Mouse (Mus musculus) intestine, embryonic 15.5 days (tissue): ENCODE data around the gene Snx22. TPM values are rescaled to one million over a fixed set of nuclear protein-coding genes. Genes with fewer than 3 reads are reported as not detected.

Source experiments
- ATAC-seq: fragments of 200-750 bp; cut with Nextera tagmentation; 2 replicates; pipeline ENCODE4 v1.8.0; 2017; ENCODE audit warnings: moderate TSS enrichment, moderate library complexity
- H3K27ac ChIP-seq: fragments of 300-500 bp; sonication (generic); 2 replicates; pipeline ENCODE4 v1.5.1; 2015; ENCODE audit warnings: mild to moderate bottlenecking, inconsistent platforms
- H3K27me3 ChIP-seq: fragments of 300-500 bp; sonication (generic); replicated peaks from 2 replicates; pipeline ENCODE4 v1.6.1; 2015; ENCODE audit warnings: inconsistent platforms
- H3K36me3 ChIP-seq: fragments of 300-500 bp; sonication (generic); 2 replicates; pipeline ENCODE4 v1.6.1; 2015; ENCODE audit warnings: inconsistent platforms
- H3K4me1 ChIP-seq: fragments of 300-500 bp; sonication (generic); replicated peaks from 2 replicates; pipeline ENCODE4 v1.6.1; 2015; ENCODE audit warnings: inconsistent platforms
- H3K4me2 ChIP-seq: fragments of 300-500 bp; sonication (generic); replicated peaks from 2 replicates; pipeline ENCODE4 v1.6.1; 2015; ENCODE audit warnings: mild to moderate bottlenecking, inconsistent platforms
- H3K4me3 ChIP-seq: fragments of 300-500 bp; sonication (generic); replicated peaks from 2 replicates; pipeline ENCODE4 v1.5.1; 2015; ENCODE audit warnings: inconsistent platforms
- H3K9ac ChIP-seq: fragments of 300-500 bp; sonication (generic); 2 replicates; pipeline ENCODE4 v1.6.1; 2015; ENCODE audit warnings: inconsistent platforms
- H3K9me3 ChIP-seq: fragments of 300-500 bp; sonication (generic); 2 replicates; pipeline ENCODE4 v1.6.1; 2016; ENCODE audit warnings: inconsistent platforms
- WGBS: fragments of 180-500 bp; shearing (Covaris S2); methylation state at CpG from one replicate; pipeline ENCODE4 v1.1.7; 2015; 5-methylcytosine and 5-hydroxymethylcytosine counted together
- polyA plus RNA-seq: library from polyadenylated mRNA; unstranded; fragments of >200 nt; fragmentation: Nextera tagmentation; extraction: Ambion mirVana; gene quantifications from 2 replicates; pipeline ENCODE4 v1.2.1, GENCODE M21; 2015

Snx22 gene
- polyA plus RNA-seq: 1.1 and 1.4 TPM in 2 replicates

- peaks cover 21% of the 10 kb centered on the region for H3K27me3 ChIP-seq
- H3K9me3 ChIP-seq: no peaks in the 10 kb centered on the region
- WGBS: under 1% methylated on average over 22 of the region's 22 CpGs
- peak within 1 kb of the TSS; percentile 46 for H3K4me3 ChIP-seq
- peaks cover 15% of the 10 kb centered on the region for H3K36me3 ChIP-seq
- peak; percentile 98 for ATAC-seq
- peak within 1 kb of the TSS; percentile 94 for H3K4me2 ChIP-seq
- H3K4me1 ChIP-seq: peaks cover 14% of the 10 kb centered on the region
- H3K27ac ChIP-seq: no peak within 1 kb of the TSS
- H3K9ac ChIP-seq: peak within 1 kb of the TSS; percentile 44
Measured at GRCm38 (mm10) chr9:66069583-66069982, at the start of gene Snx22. Gene Snx22 (minus strand): TSS chr9:66069719.

DNA sequence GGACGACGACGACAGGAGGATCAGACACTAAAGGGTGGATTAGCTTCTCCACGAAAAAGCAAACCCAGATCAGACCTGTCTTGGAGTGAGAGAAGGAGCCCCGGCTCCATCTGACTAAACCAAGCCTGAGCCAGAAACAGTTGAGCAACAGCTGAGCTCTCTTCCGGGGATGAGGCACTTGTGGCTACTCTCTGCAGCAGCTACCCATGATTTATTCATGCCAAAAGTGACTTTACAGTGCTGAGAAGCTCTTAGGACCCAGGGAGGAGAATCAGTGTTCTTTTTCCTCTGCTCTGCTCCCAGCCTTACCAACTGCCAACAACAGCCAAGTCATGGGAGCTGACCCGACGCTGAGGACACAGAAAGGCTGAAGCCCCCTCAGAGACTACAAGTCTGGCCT, 47.4 kb upstream of the Snx22 start:
- Histone ChIP-seq H3K4me2 (no peak overlapping the region), H3K9me3 (no peaks in the 10 kb centered on the region), H3K4me1 (no peaks in the 10 kb centered on the region), H3K9ac (no peak overlapping the region), H3K36me3 (peaks cover 7% of the 10 kb centered on the region; the same call in 1 of the 2 replicates), H3K27me3 (no peaks in the 10 kb centered on the region), H3K27ac (no peak overlapping the region), H3K4me3 (no peak overlapping the region)
- no peak for ATAC-seq
- WGBS: 54% methylated on average over 8 of the region's 8 CpGs

- Histone ChIP-seq H3K27ac (no peak overlapping the region), H3K9ac (no peak overlapping the region), H3K9me3 (no peaks in the 10 kb centered on the region), H3K4me3 (no peak overlapping the region), H3K4me2 (no peak overlapping the region), H3K36me3 (peaks cover 7% of the 10 kb centered on the region; the same call in 1 of the 2 replicates), H3K27me3 (no peaks in the 10 kb centered on the region), H3K4me1 (no peaks in the 10 kb centered on the region)
- WGBS: 90% methylated on average over 3 of the region's 3 CpGs
- ATAC-seq: no peak
Measured at GRCm38 (mm10) chr9:66114341-66114740, 44.8 kb upstream of the Snx22 start.

GRCm38 (mm10) chr9:66110611-66111379, 41.3 kb upstream of the Snx22 start:
- WGBS: 83% methylated on average over 8 of the region's 8 CpGs
- Histone ChIP-seq H3K27ac (no peak overlapping the region), H3K27me3 (no peaks in the 10 kb centered on the region), H3K4me3 (no peak overlapping the region), H3K4me1 (no peaks in the 10 kb centered on the region), H3K36me3 (peaks cover 19% of the 10 kb centered on the region; the same call in 1 of the 2 replicates), H3K9ac (no peak overlapping the region), H3K4me2 (no peak overlapping the region), H3K9me3 (no peaks in the 10 kb centered on the region)
- no peak for ATAC-seq

GRCm38 (mm10) chr9:66110126-66110525, 40.6 kb upstream of the Snx22 start:
- H3K4me1 ChIP-seq: no peaks in the 10 kb centered on the region
- H3K27ac ChIP-seq: no peak overlapping the region
- no peak for ATAC-seq
- H3K27me3 ChIP-seq: no peaks in the 10 kb centered on the region
- H3K4me2 ChIP-seq: no peak overlapping the region
- no peak overlapping the region for H3K4me3 ChIP-seq
- peaks cover 24% of the 10 kb centered on the region; the same call in 1 of the 2 replicates for H3K36me3 ChIP-seq
- no peaks in the 10 kb centered on the region for H3K9me3 ChIP-seq
- WGBS: 71% methylated on average over 8 of the region's 8 CpGs
- no peak overlapping the region for H3K9ac ChIP-seq

- Histone ChIP-seq H3K27ac (no peak overlapping the region), H3K4me2 (no peak overlapping the region), H3K4me3 (no peak overlapping the region), H3K9me3 (no peaks in the 10 kb centered on the region), H3K9ac (no peak overlapping the region), H3K27me3 (no peaks in the 10 kb centered on the region), H3K4me1 (no peaks in the 10 kb centered on the region), H3K36me3 (peaks cover 24% of the 10 kb centered on the region; the same call in 1 of the 2 replicates)
- 98% methylated on average over 1 of the region's 1 CpGs for WGBS
- ATAC-seq: no peak
Measured at GRCm38 (mm10) chr9:66109574-66109973, 40.1 kb upstream of the Snx22 start.

- H3K9me3 ChIP-seq: no peaks in the 10 kb centered on the region
- no peaks in the 10 kb centered on the region for H3K27me3 ChIP-seq
- H3K36me3 ChIP-seq: peaks cover 35% of the 10 kb centered on the region; the same call in 1 of the 2 replicates
- H3K4me2 ChIP-seq: no peak overlapping the region
- no peak overlapping the region for H3K27ac ChIP-seq
- ATAC-seq: no peak
- 79% methylated on average over 8 of the region's 8 CpGs for WGBS
- no peaks in the 10 kb centered on the region for H3K4me1 ChIP-seq
- no peak overlapping the region for H3K9ac ChIP-seq
- H3K4me3 ChIP-seq: no peak overlapping the region
Measured at GRCm38 (mm10) chr9:66105168-66105567, 35.6 kb upstream of the Snx22 start.

DNA sequence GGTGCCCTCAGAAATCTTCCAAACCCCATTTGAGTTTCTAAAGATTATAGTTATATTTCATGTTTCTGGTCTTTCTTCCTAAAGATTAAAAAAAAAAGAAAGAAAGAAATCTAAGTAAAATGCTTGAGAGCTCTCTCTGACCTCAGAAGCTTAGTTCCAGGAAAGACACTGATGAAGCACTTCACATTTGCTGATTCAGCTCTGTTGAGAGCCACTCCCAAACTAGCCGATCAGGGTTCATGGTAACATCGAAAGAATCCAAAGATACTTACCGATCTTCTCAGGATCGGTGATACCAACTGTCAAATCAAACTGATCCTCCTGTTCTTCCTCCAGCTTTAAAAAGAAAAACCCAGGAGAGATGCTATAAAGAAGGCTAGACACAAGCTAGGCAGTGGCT, 35.1 kb upstream of the Snx22 start:
- Histone ChIP-seq H3K9me3 (no peaks in the 10 kb centered on the region), H3K36me3 (peaks cover 35% of the 10 kb centered on the region; the same call in 1 of the 2 replicates), H3K27me3 (no peaks in the 10 kb centered on the region), H3K4me1 (no peaks in the 10 kb centered on the region), H3K4me3 (no peak overlapping the region), H3K9ac (no peak overlapping the region), H3K27ac (no peak overlapping the region), H3K4me2 (no peak overlapping the region)
- ATAC-seq: no peak
- 92% methylated on average over 4 of the region's 4 CpGs for WGBS

GRCm38 (mm10) chr9:66102668-66103067, 33.1 kb upstream of the Snx22 start:
- no peak overlapping the region for H3K9ac ChIP-seq
- H3K27me3 ChIP-seq: no peaks in the 10 kb centered on the region
- H3K4me3 ChIP-seq: no peak overlapping the region
- no peak overlapping the region for H3K4me2 ChIP-seq
- H3K36me3 ChIP-seq: peaks cover 31% of the 10 kb centered on the region; the same call in 1 of the 2 replicates
- no peak for ATAC-seq
- H3K4me1 ChIP-seq: no peaks in the 10 kb centered on the region
- H3K27ac ChIP-seq: no peak overlapping the region
- WGBS: 90% methylated on average over 6 of the region's 6 CpGs
- H3K9me3 ChIP-seq: no peaks in the 10 kb centered on the region

DNA sequence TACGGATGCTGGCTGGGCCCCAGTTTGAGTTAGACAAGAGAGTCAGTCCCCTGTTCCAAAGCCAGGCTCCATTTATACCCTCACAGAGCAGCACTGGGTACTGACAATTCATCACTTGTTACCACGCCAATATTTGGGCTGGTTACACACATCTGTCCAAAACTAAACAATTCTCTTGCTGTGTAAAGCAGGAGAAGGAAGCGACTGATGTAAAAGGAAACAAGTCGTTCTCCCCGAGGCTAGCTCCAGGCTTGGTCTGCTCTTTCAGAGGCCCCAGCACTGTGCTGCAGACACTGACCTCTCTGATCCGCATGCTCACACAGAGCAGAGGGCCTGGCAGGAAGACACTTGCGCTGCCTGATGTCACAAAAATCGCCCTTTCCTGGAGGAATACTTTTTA, 32.1 kb upstream of the Snx22 start:
- Histone ChIP-seq H3K9ac (no peak overlapping the region), H3K36me3 (peaks cover 32% of the 10 kb centered on the region; the same call in 1 of the 2 replicates), H3K9me3 (no peaks in the 10 kb centered on the region), H3K4me1 (no peaks in the 10 kb centered on the region), H3K27me3 (no peaks in the 10 kb centered on the region), H3K4me3 (no peak overlapping the region), H3K4me2 (no peak overlapping the region), H3K27ac (no peak overlapping the region)
- ATAC-seq: no peak
- 76% methylated on average over 8 of the region's 8 CpGs for WGBS

DNA sequence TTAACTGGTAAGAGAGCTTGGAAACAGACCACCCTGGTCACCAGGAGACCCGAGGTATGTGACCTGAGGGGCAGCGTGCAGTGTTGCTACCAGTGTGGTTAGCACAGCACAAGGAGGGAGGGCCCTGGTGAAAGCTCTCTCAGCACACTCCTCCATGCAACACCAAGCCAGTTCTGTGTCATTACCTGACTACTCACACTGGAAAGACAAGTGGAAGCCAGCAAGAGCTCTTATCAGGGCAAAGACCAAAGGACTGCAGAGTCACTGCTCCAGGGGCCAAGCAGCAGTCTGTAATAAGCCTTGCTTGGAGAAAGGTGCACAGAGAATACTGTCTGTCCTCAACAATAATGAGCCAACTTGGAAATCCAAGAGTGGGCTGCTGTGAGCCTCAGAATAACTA, 23.1 kb upstream of the Snx22 start:
- no peaks in the 10 kb centered on the region for H3K9me3 ChIP-seq
- peaks cover 13% of the 10 kb centered on the region for H3K4me1 ChIP-seq
- H3K36me3 ChIP-seq: peaks cover 66% of the 10 kb centered on the region
- no peak overlapping the region for H3K4me2 ChIP-seq
- H3K27me3 ChIP-seq: no peaks in the 10 kb centered on the region
- ATAC-seq: peak; percentile 48
- H3K9ac ChIP-seq: no peak overlapping the region
- H3K27ac ChIP-seq: peak overlapping the region; percentile 81
- 59% methylated on average over 2 of the region's 2 CpGs for WGBS
- H3K4me3 ChIP-seq: no peak overlapping the region

DNA sequence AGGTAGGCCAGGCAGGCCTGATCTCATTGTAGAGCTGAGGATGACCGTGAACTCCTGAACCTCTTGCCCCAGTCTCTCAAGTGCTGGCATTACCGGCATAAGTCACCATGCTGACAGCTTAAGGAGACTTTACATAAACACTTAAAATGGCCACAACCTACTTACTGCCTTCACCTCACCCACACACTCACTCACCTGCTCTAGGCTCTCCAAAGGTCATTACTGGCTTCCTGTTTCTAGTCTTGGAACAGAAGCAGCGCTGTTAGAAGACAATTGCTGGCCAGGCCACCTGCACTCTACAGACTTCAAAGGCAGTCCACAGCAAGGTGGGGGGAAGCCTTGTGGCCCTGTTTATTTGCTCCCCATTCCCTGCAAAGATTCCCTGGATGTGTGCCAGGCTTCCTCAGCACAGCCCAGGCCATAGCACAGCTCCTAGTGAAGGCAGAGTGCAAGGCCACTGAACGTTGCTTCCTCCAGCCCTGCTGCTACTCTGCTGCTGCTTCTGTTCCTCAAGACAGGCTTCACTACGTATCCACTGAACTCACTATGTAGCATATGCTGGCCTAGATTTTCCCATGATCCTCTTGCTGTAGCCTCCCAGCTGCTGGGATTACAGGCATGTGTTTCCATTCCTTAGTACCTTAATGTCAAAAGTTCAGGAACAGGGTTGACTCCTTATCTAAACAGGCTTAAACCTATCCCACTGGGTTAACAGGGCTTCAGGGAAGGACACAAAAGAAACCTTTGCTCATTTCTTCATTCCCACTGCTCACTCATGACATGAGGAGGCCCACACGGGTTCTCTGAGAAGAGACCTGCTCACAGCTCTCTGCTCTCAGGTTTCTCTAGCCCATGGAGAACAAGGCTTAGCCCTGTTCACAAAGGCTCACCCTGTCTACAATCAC, 22.1 kb upstream of the Snx22 start:
- no peak overlapping the region for H3K4me2 ChIP-seq
- H3K9ac ChIP-seq: no peak overlapping the region
- peak overlapping the region; percentile 81 for H3K27ac ChIP-seq
- WGBS: 49% methylated on average over 6 of the region's 6 CpGs
- H3K27me3 ChIP-seq: no peaks in the 10 kb centered on the region
- H3K36me3 ChIP-seq: peaks cover 67% of the 10 kb centered on the region
- no peak overlapping the region for H3K4me3 ChIP-seq
- peaks cover 13% of the 10 kb centered on the region for H3K4me1 ChIP-seq
- no peaks in the 10 kb centered on the region for H3K9me3 ChIP-seq
- ATAC-seq: peak; percentile 65
